Mouse (Mus musculus) retina, postnatal 7 days (tissue): ENCODE results near the gene Atp11a.

Source experiments
- DNase-seq: peaks from one replicate; pipeline ENCODE4 v3.0.0-alpha.2; 2012; ENCODE audit warnings: low read depth, low spot score

Atp11a gene

GRCm38 (mm10) chr8:12871461-12871860, 114.6 kb downstream of the Atp11a start:
- DNase-seq = no peak

- DNase-seq = no peak
These were observed 116.2 kb downstream of the Atp11a start for GRCm38 (mm10) chr8:12872983-12873356.

- peak; percentile 45 for DNase-seq
These were observed 116.7 kb downstream of the Atp11a start, which contains the start of gene Mcf2l for GRCm38 (mm10) chr8:12873357-12874046. Gene Mcf2l, plus strand, starts transcription at chr8:12873806.

DNA sequence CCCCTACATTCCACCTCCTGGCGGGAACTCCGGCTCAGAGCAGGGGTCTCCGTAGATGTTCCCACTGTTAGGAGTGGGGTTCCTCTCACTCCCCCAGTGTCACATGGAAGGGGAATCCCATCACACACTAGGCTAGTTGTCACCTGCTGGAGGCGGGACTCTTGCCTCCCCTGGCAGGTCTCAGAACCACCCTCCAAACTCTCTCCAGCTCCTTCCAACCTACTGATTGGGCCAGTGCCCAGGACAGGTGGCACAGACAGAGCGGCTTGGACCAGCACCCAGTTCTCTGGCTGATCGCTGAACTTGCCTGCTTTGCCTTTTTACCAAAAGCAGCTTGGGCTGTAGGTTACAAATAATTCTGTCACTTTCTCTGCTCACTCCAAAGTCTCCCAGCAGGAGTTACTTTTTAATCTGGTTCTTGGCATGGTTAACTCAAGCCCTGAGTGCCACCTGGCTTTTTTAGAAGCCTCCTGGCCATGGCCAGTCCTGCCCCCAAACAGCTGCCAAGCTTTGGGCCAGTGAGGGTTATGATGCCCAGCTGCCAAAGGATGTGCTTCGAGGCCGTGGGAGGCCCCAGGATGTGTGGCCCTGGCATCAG, 117.5 kb downstream of the Atp11a start:
- no peak for DNase-seq

GRCm38 (mm10) chr8:12874971-12875370, 118.2 kb downstream of the Atp11a start:
- no peak for DNase-seq

DNA sequence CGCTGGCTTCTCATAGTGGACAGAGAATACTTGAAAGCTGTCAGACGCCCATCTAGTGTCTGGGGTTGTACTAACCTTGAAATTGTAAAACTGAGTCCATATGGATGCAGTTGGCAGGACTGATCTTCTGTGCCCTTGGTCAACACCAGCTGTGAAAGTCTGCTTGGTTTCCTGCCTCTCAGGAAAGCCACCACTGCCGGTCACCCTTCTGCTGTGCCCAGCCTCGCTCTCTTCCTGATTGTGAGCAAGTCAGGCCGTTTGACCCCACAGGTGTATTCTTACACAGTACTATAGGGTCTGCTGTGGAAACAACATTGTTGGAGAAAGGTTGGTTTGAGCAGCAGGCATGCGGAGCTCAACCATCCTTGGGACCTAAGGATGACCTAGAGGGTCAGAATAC, 120.3 kb downstream of the Atp11a start:
- DNase-seq = no peak

DNA sequence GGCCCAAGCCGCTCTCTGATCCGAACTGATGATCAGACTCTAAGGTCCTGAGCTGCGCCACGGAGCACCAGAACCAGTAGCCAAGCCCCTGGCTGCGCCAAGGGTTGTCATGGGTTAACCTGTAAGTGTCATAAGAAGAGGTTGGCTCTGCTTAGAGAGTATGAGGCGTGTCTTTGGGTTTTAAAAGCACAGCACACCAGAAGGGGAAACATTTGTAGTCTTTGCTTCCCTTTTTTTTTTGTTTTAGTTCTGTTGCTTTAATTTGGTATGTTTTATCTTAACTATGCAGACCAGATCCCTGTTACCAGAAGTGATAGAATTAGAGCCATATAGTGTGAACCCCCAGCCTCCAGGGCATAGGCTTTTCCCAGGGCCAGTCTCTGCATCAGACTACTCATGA, 123.3 kb downstream of the Atp11a start:
- no peak for DNase-seq

- no peak for DNase-seq
These were observed 126.5 kb downstream of the Atp11a start for GRCm38 (mm10) chr8:12883051-12884004.

- no peak for DNase-seq
These were observed 131.1 kb downstream of the Atp11a start for GRCm38 (mm10) chr8:12887772-12888435.

DNA sequence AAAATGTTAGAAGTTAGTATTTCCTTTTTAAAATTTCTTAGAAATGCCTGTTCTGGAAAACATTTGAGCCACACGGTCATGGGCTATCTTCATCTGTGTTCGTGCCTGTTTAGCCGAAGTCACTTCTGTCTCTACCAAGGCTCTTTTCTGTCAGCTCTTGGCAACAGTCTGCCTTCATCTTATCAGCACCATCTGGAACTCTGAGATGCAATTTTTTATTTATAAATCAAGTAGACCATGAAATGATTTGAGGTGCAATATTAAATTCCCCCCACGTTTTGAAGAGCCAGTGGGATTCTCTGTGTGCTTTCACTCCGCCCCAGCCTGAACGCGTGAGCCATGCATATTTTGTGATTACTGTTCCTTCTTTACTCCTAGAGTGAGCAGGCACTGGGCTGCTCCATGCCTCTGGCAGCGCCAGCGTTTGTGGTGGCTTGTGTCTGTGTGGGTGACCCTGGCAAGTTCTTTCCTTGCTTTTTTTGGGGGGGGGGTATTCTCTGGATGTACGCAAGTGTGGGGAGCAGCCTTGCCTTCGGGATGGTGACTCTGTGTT, 132.3 kb downstream of the Atp11a start:
- DNase-seq = no peak

DNA sequence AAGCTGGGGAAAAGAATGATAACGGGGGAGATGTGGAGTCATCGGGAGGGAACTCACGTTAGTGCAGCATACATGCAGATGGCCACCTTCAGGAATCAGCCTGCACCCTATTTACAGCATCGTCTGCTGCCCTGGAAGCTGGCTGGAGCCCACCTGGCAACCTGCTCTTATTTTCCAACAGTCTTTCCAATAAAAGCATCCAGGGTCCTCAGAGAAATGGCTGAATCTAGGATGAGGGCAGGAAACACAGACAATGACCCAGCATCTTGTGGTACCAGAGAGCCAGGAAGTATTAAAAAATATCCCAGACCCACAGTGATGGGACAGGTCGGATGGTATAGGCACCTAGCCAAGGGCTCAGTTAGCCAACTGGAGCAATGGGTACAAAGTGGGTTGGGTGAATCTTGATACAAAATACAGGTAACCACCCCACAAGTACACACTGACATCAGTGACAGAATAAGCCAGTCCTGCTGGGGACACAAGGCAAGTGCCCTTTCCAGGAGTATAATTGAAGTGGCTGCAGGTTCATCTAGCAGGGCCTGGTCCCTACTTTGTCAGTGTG, 136.2 kb downstream of the Atp11a start:
- DNase-seq = no peak

- DNase-seq = no peak
These were observed 137.2 kb downstream of the Atp11a start for GRCm38 (mm10) chr8:12893797-12894578.

GRCm38 (mm10) chr8:12894783-12895534, 138.1 kb downstream of the Atp11a start:
- DNase-seq = no peak

DNA sequence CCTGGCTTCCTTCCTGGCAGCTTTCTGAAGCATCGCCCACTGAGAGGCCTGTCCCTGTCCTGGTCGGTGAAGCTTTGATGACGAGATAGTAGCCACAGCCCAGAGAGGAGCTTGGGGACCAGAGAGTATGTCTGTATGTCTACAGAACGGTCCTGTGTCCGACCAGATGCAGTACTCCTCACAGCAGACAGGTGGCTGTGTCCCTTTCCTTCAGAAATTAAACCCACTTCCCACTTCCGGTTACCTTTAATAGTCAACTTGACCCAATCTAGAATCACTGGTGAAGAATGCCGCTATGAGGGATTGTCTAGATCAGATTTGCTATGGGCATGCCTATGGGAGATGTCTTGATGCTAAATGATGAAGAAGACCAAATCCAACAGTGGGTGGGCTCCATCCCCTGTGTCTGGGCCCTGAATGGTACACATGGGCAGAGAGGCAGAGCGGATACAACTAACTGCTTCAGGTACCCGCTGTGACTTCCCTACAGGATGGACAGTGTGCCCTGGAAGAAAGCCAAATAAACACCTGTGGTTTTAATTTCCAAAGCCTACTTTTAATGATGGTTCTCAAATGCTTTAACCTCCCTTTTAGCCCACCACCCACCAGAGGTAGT, 138.8 kb downstream of the Atp11a start:
- no peak for DNase-seq

DNA sequence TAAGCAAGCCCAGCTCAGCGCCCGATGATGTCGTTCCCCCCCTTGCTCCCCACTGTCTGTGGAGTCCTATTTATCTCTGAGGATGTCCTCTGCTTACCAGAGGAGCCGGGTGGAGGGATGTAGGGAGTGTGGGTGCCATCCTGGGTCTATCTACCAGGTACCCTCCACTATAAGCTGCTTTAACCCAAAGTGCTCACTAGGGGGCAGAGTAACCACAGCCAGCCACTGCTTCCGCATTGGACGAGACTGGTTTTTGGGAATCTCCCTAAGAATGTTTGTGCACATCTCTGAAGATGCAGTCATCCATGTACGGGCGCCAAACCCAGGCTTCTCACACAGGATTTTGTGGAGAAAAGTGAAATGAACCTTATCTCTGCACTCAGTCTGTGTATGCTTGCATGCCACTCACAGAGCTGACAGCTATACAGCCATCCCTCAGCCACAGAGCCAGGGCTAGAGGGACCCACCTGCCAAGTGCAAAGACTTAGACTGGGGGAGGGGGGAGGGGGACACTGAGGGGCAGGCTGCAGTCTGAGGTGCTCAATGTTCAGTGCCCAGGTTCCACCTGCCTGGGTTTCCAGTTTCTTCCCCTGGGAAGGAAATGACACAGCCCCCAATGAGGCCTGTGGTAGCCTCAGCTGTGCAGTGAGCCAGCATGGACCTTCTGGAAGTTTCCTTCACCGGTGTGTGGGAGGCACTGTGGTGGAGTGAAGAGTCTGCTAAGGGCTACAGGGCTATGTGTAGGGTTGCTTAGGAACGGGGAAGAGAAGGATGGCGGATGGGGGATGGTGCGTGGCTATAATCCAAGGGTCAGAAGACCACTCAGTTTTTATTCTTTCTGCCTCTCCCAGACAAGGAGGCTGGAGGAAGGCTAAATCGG, 139.9 kb downstream of the Atp11a start:
- DNase-seq = peak; percentile 58

- DNase-seq = no peak
These were observed 141.0 kb downstream of the Atp11a start for GRCm38 (mm10) chr8:12897815-12898214.

- DNase-seq = no peak
These were observed 147.1 kb downstream of the Atp11a start for GRCm38 (mm10) chr8:12903790-12904415.

DNA sequence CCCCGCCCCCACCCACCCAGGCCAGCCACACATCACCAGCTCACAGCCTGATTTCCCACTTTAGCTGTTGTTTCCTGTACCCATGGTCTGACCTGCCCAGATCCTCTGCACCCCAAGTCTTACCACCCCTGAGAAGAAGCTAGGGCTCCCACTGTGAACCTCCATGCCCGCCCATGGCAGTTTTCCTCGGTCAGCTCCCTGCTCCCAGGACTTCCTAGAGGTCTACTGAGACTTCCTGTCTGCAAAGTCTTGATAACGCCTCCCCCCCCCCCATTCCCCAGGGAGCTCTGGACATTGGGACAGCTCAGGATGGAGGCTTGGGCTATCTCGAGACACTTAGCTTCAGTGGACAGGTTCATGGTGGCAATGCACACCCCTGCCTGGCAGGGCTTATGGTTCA, 148.3 kb downstream of the Atp11a start:
- no peak for DNase-seq
